Mouse (Mus musculus) fibroblast of lung, adult 2 months (primary cell): ENCODE results near the gene Gm21973.

Experiments used
- DNase-seq: peaks from one replicate; pipeline ENCODE4 v3.0.0-alpha.2; 2011; ENCODE audit warnings: low read depth

Gene Gm21973

GRCm38 (mm10) chr15:10325080-10325479 is at the start of gene Gm21973:
TSS of gene Gm21973 (plus strand) at chr15:10325380.
- DNase-seq, result no peak

GRCm38 (mm10) chr15:10276386-10276785 is 48.8 kb upstream of the Gm21973 start:
- no peak for DNase-seq

GRCm38 (mm10) chr15:10277461-10277860 is 47.7 kb upstream of the Gm21973 start:
- no peak for DNase-seq

- DNase-seq, result no peak
Measured at GRCm38 (mm10) chr15:10281546-10281945, 43.6 kb upstream of the Gm21973 start.

- DNase-seq, result no peak
Measured at GRCm38 (mm10) chr15:10283661-10284060, 41.5 kb upstream of the Gm21973 start.

GRCm38 (mm10) chr15:10296570-10296969 is 28.6 kb upstream of the Gm21973 start:
- DNase-seq, result no peak

- DNase-seq, result no peak
Measured at GRCm38 (mm10) chr15:10298058-10298457, 27.1 kb upstream of the Gm21973 start.

GRCm38 (mm10) chr15:10299467-10299866 is 25.7 kb upstream of the Gm21973 start:
- DNase-seq, result no peak

GRCm38 (mm10) chr15:10306461-10306860 is 18.7 kb upstream of the Gm21973 start:
- DNase-seq, result no peak

- no peak for DNase-seq
Measured at GRCm38 (mm10) chr15:10311826-10312225, 13.4 kb upstream of the Gm21973 start.

GRCm38 (mm10) chr15:10313522-10314455 is 11.4 kb upstream of the Gm21973 start:
- peak; percentile 44 for DNase-seq

- DNase-seq, result no peak
Measured at GRCm38 (mm10) chr15:10330626-10331025, 5.4 kb downstream of the Gm21973 start.

- DNase-seq, result no peak
Measured at GRCm38 (mm10) chr15:10332566-10332965, 7.4 kb downstream of the Gm21973 start.

GRCm38 (mm10) chr15:10338606-10339005 is 13.4 kb downstream of the Gm21973 start:
- DNase-seq, result peak; percentile 87

GRCm38 (mm10) chr15:10347044-10347443 is 21.9 kb downstream of the Gm21973 start:
- DNase-seq, result no peak

GRCm38 (mm10) chr15:10358039-10358948 is 33.1 kb downstream of the Gm21973 start, which contains the start of gene Agxt2:
TSS of gene Agxt2 (plus strand) at chr15:10358532.
- DNase-seq, result no peak

- no peak for DNase-seq
Measured at GRCm38 (mm10) chr15:10366331-10366730, 41.2 kb downstream of the Gm21973 start.

- DNase-seq, result no peak
Measured at GRCm38 (mm10) chr15:10375404-10375803, 50.2 kb downstream of the Gm21973 start.

GRCm38 (mm10) chr15:10378338-10378959 is 53.3 kb downstream of the Gm21973 start:
- DNase-seq, result no peak

- DNase-seq, result no peak
Measured at GRCm38 (mm10) chr15:10379757-10380458, 54.7 kb downstream of the Gm21973 start.

GRCm38 (mm10) chr15:10387263-10387662 is 62.1 kb downstream of the Gm21973 start:
- no peak for DNase-seq
